Mouse (Mus musculus): Measurements from ENCODE around the gene Slc35g3. TPM values are rescaled to one million over a fixed set of nuclear protein-coding genes. Genes with fewer than 3 reads are reported as not detected.
"Not testable (repeated sequence)": the region's sequence is repeated elsewhere in the genome, so short reads cannot be mapped to it uniquely, and the experiment has no call there.

The Slc35g3 gene
- polyA plus RNA-seq, 1 experiment from 2014 or later = not detected

- no peak overlapping the region for H3K9ac ChIP-seq (ENCODE audit: low read length)
- DNase-seq (ENCODE audit: low spot score, missing footprints) (no peak), ATAC-seq (ENCODE audit: low FRiP score) (no peak)
- H3K36me3 ChIP-seq (ENCODE audit: control insufficient read depth, insufficient read depth, low read length) = peaks cover 4% of the 10 kb centered on the region; the same call in 1 of the 2 replicates
- H3K27me3 ChIP-seq (ENCODE audit: control insufficient read depth, insufficient read depth, low read length) = no peaks in the 10 kb centered on the region
- WGBS = 87% methylated on average over 3 of the region's 3 CpGs
- no peaks in the 10 kb centered on the region for H3K9me3 ChIP-seq (ENCODE audit: control insufficient read depth, low read length)
- H3K4me1 ChIP-seq (ENCODE audit: control insufficient read depth, insufficient read depth, low read length) = peaks cover 11% of the 10 kb centered on the region
- H3K4me2 ChIP-seq = no peak overlapping the region
- no peak overlapping the region for H3K4me3 ChIP-seq (ENCODE audit: low read depth, low read length)
- no peak overlapping the region for H3K27ac ChIP-seq (ENCODE audit: low read depth, low read length)
Observed at GRCm38 (mm10) chr11:69751635-69752034, 10.1 kb downstream of the Slc35g3 start.

- H3K27ac ChIP-seq (ENCODE audit: low read depth, low read length); H3K4me1 ChIP-seq (ENCODE audit: control insufficient read depth, insufficient read depth, low read length); H3K9me3 ChIP-seq (ENCODE audit: control insufficient read depth, low read length); H3K4me2 ChIP-seq; H3K4me3 ChIP-seq (ENCODE audit: low read depth, low read length); H3K9ac ChIP-seq (ENCODE audit: low read length); H3K27me3 ChIP-seq (ENCODE audit: control insufficient read depth, insufficient read depth, low read length); DNase-seq (ENCODE audit: low spot score, missing footprints); ATAC-seq (ENCODE audit: low FRiP score): not testable (repeated sequence)
- 70% methylated on average over 3 of the region's 3 CpGs for WGBS
- peaks cover 20% of the 10 kb centered on the region for H3K36me3 ChIP-seq (ENCODE audit: control insufficient read depth, insufficient read depth, low read length)
Observed at GRCm38 (mm10) chr11:69731408-69731807, 30.4 kb downstream of the Slc35g3 start.

- H3K9ac ChIP-seq (ENCODE audit: low read length) = no peak overlapping the region
- no peak overlapping the region for H3K4me3 ChIP-seq (ENCODE audit: low read depth, low read length)
- H3K27ac ChIP-seq (ENCODE audit: low read depth, low read length) = no peak overlapping the region
- no peak for ATAC-seq (ENCODE audit: low FRiP score)
- no peaks in the 10 kb centered on the region for H3K4me1 ChIP-seq (ENCODE audit: control insufficient read depth, insufficient read depth, low read length)
- no peak overlapping the region for H3K4me2 ChIP-seq
- DNase-seq (ENCODE audit: low spot score, missing footprints) = no peak
- H3K9me3 ChIP-seq (ENCODE audit: control insufficient read depth, low read length) = no peaks in the 10 kb centered on the region; the same call in 1 of the 2 replicates
- H3K27me3 ChIP-seq (ENCODE audit: control insufficient read depth, insufficient read depth, low read length) = no peaks in the 10 kb centered on the region
- WGBS = 20% methylated on average over 3 of the region's 3 CpGs
- H3K36me3 ChIP-seq (ENCODE audit: control insufficient read depth, insufficient read depth, low read length) = peaks cover 1% of the 10 kb centered on the region; the same call in 1 of the 2 replicates
Observed at GRCm38 (mm10) chr11:69729063-69729462, 32.7 kb downstream of the Slc35g3 start.

GRCm38 (mm10) chr11:69725951-69726350, 35.8 kb downstream of the Slc35g3 start:
- no peaks in the 10 kb centered on the region; the same call in 1 of the 2 replicates for H3K9me3 ChIP-seq (ENCODE audit: control insufficient read depth, low read length)
- no peak overlapping the region for H3K4me3 ChIP-seq (ENCODE audit: low read depth, low read length)
- ATAC-seq (ENCODE audit: low FRiP score) = no peak
- 45% methylated on average over 5 of the region's 5 CpGs for WGBS
- DNase-seq (ENCODE audit: low spot score, missing footprints) = no peak
- no peaks in the 10 kb centered on the region for H3K27me3 ChIP-seq (ENCODE audit: control insufficient read depth, insufficient read depth, low read length)
- H3K4me1 ChIP-seq (ENCODE audit: control insufficient read depth, insufficient read depth, low read length) = no peaks in the 10 kb centered on the region
- no peaks in the 10 kb centered on the region for H3K36me3 ChIP-seq (ENCODE audit: control insufficient read depth, insufficient read depth, low read length)
- H3K4me2 ChIP-seq = no peak overlapping the region
- no peak overlapping the region for H3K9ac ChIP-seq (ENCODE audit: low read length)
- no peak overlapping the region for H3K27ac ChIP-seq (ENCODE audit: low read depth, low read length)

GRCm38 (mm10) chr11:69723074-69723473, 38.7 kb downstream of the Slc35g3 start:
- Histone ChIP-seq H3K4me2 (no peak overlapping the region), H3K4me3 (ENCODE audit: low read depth, low read length) (no peak overlapping the region), H3K27ac (ENCODE audit: low read depth, low read length) (no peak overlapping the region), H3K4me1 (ENCODE audit: control insufficient read depth, insufficient read depth, low read length) (no peaks in the 10 kb centered on the region), H3K36me3 (ENCODE audit: control insufficient read depth, insufficient read depth, low read length) (no peaks in the 10 kb centered on the region), H3K9ac (ENCODE audit: low read length) (no peak overlapping the region), H3K27me3 (ENCODE audit: control insufficient read depth, insufficient read depth, low read length) (no peaks in the 10 kb centered on the region), H3K9me3 (ENCODE audit: control insufficient read depth, low read length) (no peaks in the 10 kb centered on the region)
- 47% methylated on average over 2 of the region's 2 CpGs for WGBS
- ATAC-seq (ENCODE audit: low FRiP score) = no peak
- DNase-seq (ENCODE audit: low spot score, missing footprints) = no peak

GRCm38 (mm10) chr11:69720852-69721251, 40.9 kb downstream of the Slc35g3 start:
- Histone ChIP-seq H3K9ac (ENCODE audit: low read length) (no peak overlapping the region), H3K9me3 (ENCODE audit: control insufficient read depth, low read length) (no peaks in the 10 kb centered on the region), H3K27me3 (ENCODE audit: control insufficient read depth, insufficient read depth, low read length) (no peaks in the 10 kb centered on the region), H3K4me2 (no peak overlapping the region), H3K4me1 (ENCODE audit: control insufficient read depth, insufficient read depth, low read length) (no peaks in the 10 kb centered on the region), H3K27ac (ENCODE audit: low read depth, low read length) (no peak overlapping the region), H3K36me3 (ENCODE audit: control insufficient read depth, insufficient read depth, low read length) (no peaks in the 10 kb centered on the region), H3K4me3 (ENCODE audit: low read depth, low read length) (no peak overlapping the region)
- DNase-seq (ENCODE audit: low spot score, missing footprints) = no peak
- no peak for ATAC-seq (ENCODE audit: low FRiP score)
- WGBS = 80% methylated on average over 6 of the region's 6 CpGs

- 72% methylated on average over 6 of the region's 6 CpGs for WGBS
- ATAC-seq (ENCODE audit: low FRiP score) = no peak
- no peaks in the 10 kb centered on the region for H3K4me1 ChIP-seq (ENCODE audit: control insufficient read depth, insufficient read depth, low read length)
Observed at GRCm38 (mm10) chr11:69719423-69719822, 42.3 kb downstream of the Slc35g3 start.

GRCm38 (mm10) chr11:69718661-69719060, 43.1 kb downstream of the Slc35g3 start:
- H3K27ac ChIP-seq (ENCODE audit: low read depth, low read length) = no peak overlapping the region
- WGBS = 36% methylated on average over 15 of the region's 15 CpGs
- DNase-seq (ENCODE audit: low spot score, missing footprints) = no peak
- H3K4me3 ChIP-seq (ENCODE audit: low read depth, low read length) = no peak overlapping the region
- no peaks in the 10 kb centered on the region for H3K36me3 ChIP-seq (ENCODE audit: control insufficient read depth, insufficient read depth, low read length)
- no peak overlapping the region for H3K4me2 ChIP-seq
- H3K9ac ChIP-seq (ENCODE audit: low read length) = no peak overlapping the region
- ATAC-seq (ENCODE audit: low FRiP score) = no peak
- H3K4me1 ChIP-seq (ENCODE audit: control insufficient read depth, insufficient read depth, low read length) = no peaks in the 10 kb centered on the region
- no peaks in the 10 kb centered on the region for H3K9me3 ChIP-seq (ENCODE audit: control insufficient read depth, low read length)
- no peaks in the 10 kb centered on the region for H3K27me3 ChIP-seq (ENCODE audit: control insufficient read depth, insufficient read depth, low read length)

More at GRCm38 (mm10) chr11:69719423-69719822, 42.3 kb downstream of the Slc35g3 start:
- no peak overlapping the region for H3K4me3 ChIP-seq (ENCODE audit: low read depth, low read length)
- no peaks in the 10 kb centered on the region for H3K9me3 ChIP-seq (ENCODE audit: control insufficient read depth, low read length)
- H3K4me2 ChIP-seq = no peak overlapping the region
- no peak overlapping the region for H3K9ac ChIP-seq (ENCODE audit: low read length)
- no peak overlapping the region for H3K27ac ChIP-seq (ENCODE audit: low read depth, low read length)
- no peaks in the 10 kb centered on the region for H3K27me3 ChIP-seq (ENCODE audit: control insufficient read depth, insufficient read depth, low read length)
- H3K36me3 ChIP-seq (ENCODE audit: control insufficient read depth, insufficient read depth, low read length) = no peaks in the 10 kb centered on the region
- no peak for DNase-seq (ENCODE audit: low spot score, missing footprints)

GRCm38 (mm10) chr11:69716953-69717352, 44.8 kb downstream of the Slc35g3 start:
- Histone ChIP-seq H3K27me3 (ENCODE audit: control insufficient read depth, insufficient read depth, low read length) (no peaks in the 10 kb centered on the region), H3K4me3 (ENCODE audit: low read depth, low read length) (no peak overlapping the region), H3K36me3 (ENCODE audit: control insufficient read depth, insufficient read depth, low read length) (no peaks in the 10 kb centered on the region), H3K9me3 (ENCODE audit: control insufficient read depth, low read length) (no peaks in the 10 kb centered on the region), H3K9ac (ENCODE audit: low read length) (no peak overlapping the region), H3K4me2 (no peak overlapping the region), H3K27ac (ENCODE audit: low read depth, low read length) (no peak overlapping the region), H3K4me1 (ENCODE audit: control insufficient read depth, insufficient read depth, low read length) (no peaks in the 10 kb centered on the region)
- peak; percentile 64 for DNase-seq (ENCODE audit: low spot score, missing footprints)
- WGBS = 68% methylated on average over 4 of the region's 4 CpGs
- ATAC-seq (ENCODE audit: low FRiP score) = no peak
